Mouse (Mus musculus) brain, embryonic 14.5 days (tissue): Measurements from ENCODE around the gene Nrg4.
"Not testable (repeated sequence)": the region's sequence is repeated elsewhere in the genome, so short reads cannot be mapped to it uniquely, and the experiment has no call there.

Experiments
- CTCF ChIP-seq: fragments of 200-500 bp; IDR thresholded peaks from 2 replicates; pipeline ENCODE4 v1.5.1; 2012; ENCODE audit warnings: inconsistent platforms, mild to moderate bottlenecking, moderate library complexity, borderline replicate concordance; ENCODE audit not compliant: insufficient read depth, insufficient read length; ENCODE audit errors: extremely low read depth
- POLR2A ChIP-seq: fragments of 200-500 bp; IDR thresholded peaks from 2 replicates; pipeline ENCODE4 v1.6.1; 2012; ENCODE audit warnings: mild to moderate bottlenecking, inconsistent platforms, borderline replicate concordance; ENCODE audit not compliant: poor library complexity, insufficient read depth, insufficient read length, severe bottlenecking; ENCODE audit errors: extremely low read depth

DNA sequence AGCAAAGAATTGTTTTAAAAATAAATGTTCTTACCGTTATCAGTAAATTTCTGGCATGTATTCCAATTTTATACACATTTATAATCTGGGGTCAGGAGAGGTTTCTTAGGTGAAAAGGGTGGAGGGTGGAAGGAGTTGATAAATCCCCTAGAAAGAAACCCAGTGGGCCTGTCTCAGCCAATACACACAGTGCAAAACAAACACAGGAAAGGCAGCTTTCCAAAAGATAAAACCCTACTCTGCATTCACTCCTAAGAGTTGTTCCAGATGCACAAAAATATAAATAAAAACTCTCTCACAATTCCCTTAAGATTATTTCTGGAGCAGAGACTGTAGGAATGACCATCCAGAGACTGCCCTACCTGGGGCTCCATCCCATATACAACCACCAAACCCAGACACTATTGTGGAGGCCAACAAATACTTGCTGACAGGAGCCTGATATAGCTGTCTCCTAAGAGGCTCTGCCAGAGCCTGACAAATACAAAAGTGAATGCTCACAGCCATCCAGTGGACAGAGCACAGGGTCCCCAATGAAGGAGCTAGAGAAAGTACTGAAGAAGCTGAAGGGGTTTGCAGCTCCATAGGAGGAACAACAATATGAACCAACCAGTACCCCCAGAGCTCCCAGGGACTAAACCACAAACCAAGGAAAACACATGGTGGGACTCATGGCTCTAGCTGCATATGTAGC, 81.4 kb downstream of the Nrg4 start:
- not testable (repeated sequence) for TF ChIP-seq CTCF, POLR2A
